In the genomic region with DNA sequence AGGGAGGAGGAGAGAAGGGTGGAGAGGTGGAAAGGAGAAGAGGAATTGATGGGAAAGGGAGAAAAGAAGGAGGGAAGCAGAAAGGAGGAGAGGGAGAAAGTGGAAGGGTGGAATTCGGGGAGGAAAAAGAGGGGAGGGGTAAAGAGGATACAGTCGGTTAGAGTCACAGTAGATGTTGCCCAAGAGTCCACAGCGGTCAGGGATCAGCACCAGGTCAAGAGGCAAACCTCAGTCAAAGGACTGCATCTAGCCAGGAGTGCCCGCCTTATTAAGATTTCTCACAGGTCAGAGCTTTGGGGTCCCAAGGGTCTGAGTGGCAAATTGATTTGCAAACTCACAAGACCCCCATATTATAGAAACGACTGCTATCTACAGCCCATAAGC, we compare ENCODE assay signal across 8 mouse cellular contexts. TPM values are rescaled to one million over a fixed set of nuclear protein-coding genes. Genes with fewer than 3 reads are reported as not detected.
DNase-seq lines count a peak whose midpoint lies in the region; ATAC-seq and TF ChIP-seq lines count a peak whose summit lies in the region.

No protein-coding gene starts in this region.

- H3K9me3 ChIP-seq in hindbrain, embryonic 10.5 days, result no peaks in the 10 kb centered on the region
- no peaks in the 10 kb centered on the region for H3K9me3 ChIP-seq in midbrain, embryonic 11.5 days (ENCODE audit: control insufficient read depth, low read length)

- H3K4me3 ChIP-seq in bone marrow, adult 2 months (replicated peaks; ENCODE audit: control insufficient read depth, low read depth, low read length), result peak overlapping the region; percentile 93
- peak overlapping the region; percentile 87 for H3K4me3 ChIP-seq in hindbrain, embryonic 10.5 days
- peak overlapping the region; percentile 91 for H3K4me3 ChIP-seq in midbrain, embryonic 11.5 days (ENCODE audit: low read depth, low read length)

- TF ChIP-seq CTCF in bone marrow, adult 2 months (IDR thresholded peaks at IDR 0.05; ENCODE audit: control insufficient read depth, insufficient read depth, low read length), result no peak

- H3K36me3 ChIP-seq in hindbrain, embryonic 10.5 days, result no peaks in the 10 kb centered on the region
- no peaks in the 10 kb centered on the region for H3K36me3 ChIP-seq in midbrain, embryonic 11.5 days (ENCODE audit: control insufficient read depth, insufficient read depth, low read length)

- H3K9ac ChIP-seq in midbrain, embryonic 11.5 days (ENCODE audit: low read length), result peak overlapping the region; percentile 88

- 31% methylated on average over 5 of the region's 5 CpGs for WGBS in bone marrow, adult 2 months
- WGBS in hindbrain, embryonic 10.5 days, result 23% methylated on average over 5 of the region's 5 CpGs
- WGBS in midbrain, embryonic 11.5 days, result 14% methylated on average over 5 of the region's 5 CpGs

- peak; percentile 64 for ATAC-seq in midbrain, embryonic 11.5 days (ENCODE audit: low FRiP score)

- peak overlapping the region; percentile 63 for H3K4me2 ChIP-seq in midbrain, embryonic 11.5 days

- H3K4me1 ChIP-seq in bone marrow, adult 2 months (ENCODE audit: control insufficient read depth, insufficient read depth, low read length), result peaks cover 5% of the 10 kb centered on the region; the same call in 1 of the 2 replicates
- H3K4me1 ChIP-seq in hindbrain, embryonic 10.5 days (replicated peaks), result peaks cover 12% of the 10 kb centered on the region
- H3K4me1 ChIP-seq in midbrain, embryonic 11.5 days (ENCODE audit: control insufficient read depth, insufficient read depth, low read length), result no peaks in the 10 kb centered on the region

- H3K27me3 ChIP-seq in hindbrain, embryonic 10.5 days (ENCODE audit: insufficient read depth, poor library complexity, severe bottlenecking), result no peaks in the 10 kb centered on the region
- no peaks in the 10 kb centered on the region for H3K27me3 ChIP-seq in midbrain, embryonic 11.5 days (ENCODE audit: control insufficient read depth, insufficient read depth, low read length)

- TF ChIP-seq POLR2A in bone marrow, adult 2 months (IDR thresholded peaks at IDR 0.05; ENCODE audit: borderline replicate concordance, control insufficient read depth, low read depth, low read length), result no peak

- intact Hi-C loops in left cerebral cortex, postnatal 25 days (cut with DNase I), result no loop called here

- DNase-seq in kidney, adult 11 months, result peak; percentile 15
- no peak for DNase-seq in kidney, postnatal 4 days
- DNase-seq in hindbrain, embryonic 10.5 days (ENCODE audit: low spot score), result no peak
- DNase-seq in midbrain, embryonic 11.5 days (ENCODE audit: low spot score, missing footprints), result no peak
- no peak for DNase-seq in right cerebral cortex, postnatal 10 days (ENCODE audit: low spot score in 2 of 2)
- DNase-seq in left cerebral cortex, postnatal 25 days (ENCODE audit: low spot score in 2 of 2), result no peak
- DNase-seq in right cerebral cortex, postnatal 4 days, result no peak

- peak overlapping the region; percentile 91; the same call in 1 of the 2 replicates for H3K27ac ChIP-seq in bone marrow, adult 2 months (ENCODE audit: control insufficient read depth, insufficient read depth, low read depth, low read length, poor library complexity)
- peak overlapping the region; percentile 96 for H3K27ac ChIP-seq in hindbrain, embryonic 10.5 days
- no peak overlapping the region for H3K27ac ChIP-seq in midbrain, embryonic 11.5 days (ENCODE audit: low read depth, low read length)

RNA-seq across cellular contexts. Expression of gene Gm5447, which starts 0.2 kb away (rescaled TPM):
- polyA plus RNA-seq in bone marrow, adult 2 months (2011; ENCODE audit: insufficient read depth, insufficient read length, low replicate concordance, missing spikeins), result not detected in 2 replicates
- polyA plus RNA-seq in hindbrain, embryonic 10.5 days (2016; fragmentation: Nextera tagmentation; extraction: Ambion mirVana), result 0.24 TPM in 1 of 2 replicates, not detected in the other
- polyA plus RNA-seq in midbrain, embryonic 11.5 days (2014; fragmentation: Nextera tagmentation; extraction: Ambion mirVana), result not detected in 2 replicates
- not detected for total RNA-seq in left cerebral cortex, postnatal 25 days (2021)

RNA-seq across cellular contexts. Expression of gene Exoc2, which starts 0.3 kb away (rescaled TPM):
- polyA plus RNA-seq in bone marrow, adult 2 months (2011; ENCODE audit: insufficient read depth, insufficient read length, low replicate concordance, missing spikeins), result 8.6 and 10.4 TPM in 2 replicates
- polyA plus RNA-seq in hindbrain, embryonic 10.5 days (2016; fragmentation: Nextera tagmentation; extraction: Ambion mirVana), result 35.3 and 37.4 TPM in 2 replicates
- polyA plus RNA-seq in midbrain, embryonic 11.5 days (2014; fragmentation: Nextera tagmentation; extraction: Ambion mirVana), result 41.3 and 49.9 TPM in 2 replicates
- 10 to 100 TPM; 39.5 to 40.6 TPM for total RNA-seq in left cerebral cortex, postnatal 25 days (2021)

RNA-seq across cellular contexts. Expression of gene Hus1b, which starts 26.7 kb away (rescaled TPM):
- polyA plus RNA-seq in bone marrow, adult 2 months (2011; ENCODE audit: insufficient read depth, insufficient read length, low replicate concordance, missing spikeins), result not detected in 2 replicates
- not detected in 2 replicates for polyA plus RNA-seq in hindbrain, embryonic 10.5 days (2016; fragmentation: Nextera tagmentation; extraction: Ambion mirVana)
- polyA plus RNA-seq in midbrain, embryonic 11.5 days (2014; fragmentation: Nextera tagmentation; extraction: Ambion mirVana), result 0.14 TPM in 1 of 2 replicates, not detected in the other
- total RNA-seq in left cerebral cortex, postnatal 25 days (2021), result under 1 TPM; 0.27 to 0.71 TPM
